Mouse (Mus musculus) bone marrow, adult 2 months (tissue): ENCODE data around the gene Samd1.
A peak's percentile ranks its signal among the peaks of the same experiment; 100 is the strongest.

ENCODE experiments used
- CTCF ChIP-seq: fragments of 200-500 bp; IDR thresholded peaks from 2 replicates; pipeline ENCODE4 v1.5.1; 2011; ENCODE audit warnings: low read length, control low read depth; ENCODE audit not compliant: control insufficient read depth, insufficient read depth
- POLR2A ChIP-seq: fragments of 200-500 bp; IDR thresholded peaks from 2 replicates; pipeline ENCODE4 v1.6.1; 2011; ENCODE audit warnings: low read depth, mild to moderate bottlenecking, control low read depth, low read length, borderline replicate concordance; ENCODE audit not compliant: control insufficient read depth

GRCm38 (mm10) chr8:84009876-84010275 lies 12.4 kb downstream of the Samd1 start:
- peak; percentile 97 for TF ChIP-seq CTCF
- no peak for TF ChIP-seq POLR2A
